Mouse (Mus musculus) MEL-GATA-1-ER (cell line): Measurements from ENCODE around the gene Ankrd63.
A peak's percentile ranks its signal among the peaks of the same experiment; 100 is the strongest.
"Not testable (repeated sequence)": the region's sequence is repeated elsewhere in the genome, so short reads cannot be mapped to it uniquely, and the experiment has no call there.

ENCODE experiments used
- DNase-seq: peaks from one replicate; pipeline ENCODE4 v3.0.0-alpha.2; 2012; ENCODE audit warnings: low read depth; ENCODE audit errors: extremely low read depth

Ankrd63 gene

GRCm38 (mm10) chr2:118662902-118663803 lies 40.6 kb downstream of the Ankrd63 start, which contains the start of gene Pak6:
Gene Pak6 (plus strand): TSS chr2:118663303.
- DNase-seq, result no peak

GRCm38 (mm10) chr2:118661891-118662290 lies 41.9 kb downstream of the Ankrd63 start:
- no peak for DNase-seq

GRCm38 (mm10) chr2:118659998-118660452 lies 43.7 kb downstream of the Ankrd63 start:
- peak; percentile 86 for DNase-seq

- peak; percentile 74 for DNase-seq
Observed at GRCm38 (mm10) chr2:118659493-118659892, 44.3 kb downstream of the Ankrd63 start.

- DNase-seq, result peak; percentile 98
Observed at GRCm38 (mm10) chr2:118659077-118659476, 44.7 kb downstream of the Ankrd63 start.

GRCm38 (mm10) chr2:118658457-118658856 lies 45.3 kb downstream of the Ankrd63 start:
- DNase-seq, result peak; percentile 82

- no peak for DNase-seq
Observed at GRCm38 (mm10) chr2:118656688-118657281, 47.0 kb downstream of the Ankrd63 start.

- not testable (repeated sequence) for DNase-seq
Observed at GRCm38 (mm10) chr2:118650697-118651096, 53.1 kb downstream of the Ankrd63 start.
